Comparison of ENCODE assay signal across 7 mouse cellular contexts in the genomic region with DNA sequence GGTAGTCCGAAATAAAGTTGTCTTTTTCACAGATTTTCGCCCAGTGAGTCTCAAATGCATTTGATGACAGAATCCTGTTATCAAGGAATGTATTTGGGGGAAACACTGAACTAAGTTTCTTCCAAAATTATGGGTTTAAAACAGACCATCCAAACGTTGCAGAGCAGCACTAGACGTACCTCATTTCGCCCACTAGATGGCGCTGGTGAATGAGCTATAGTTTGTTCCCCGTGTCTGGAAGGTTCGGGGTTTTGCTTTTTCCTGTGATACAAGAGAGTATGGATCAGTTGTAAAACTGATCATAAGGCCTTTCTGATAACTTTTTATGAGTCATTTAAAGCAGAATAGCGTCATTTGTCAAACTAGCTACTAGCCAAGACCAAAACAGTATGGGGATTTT.
DNase-seq lines count a peak whose midpoint lies in the region; ATAC-seq and TF ChIP-seq lines count a peak whose summit lies in the region.

No protein-coding gene starts in this region.

- peak; percentile 6 to 44 for DNase-seq in spleen, postnatal 10 days (ENCODE audit: low spot score in 2 of 2)
- no peak for DNase-seq in spleen, postnatal 36 days (ENCODE audit: low spot score in 2 of 2)
- DNase-seq in adrenal gland, postnatal 25 days: peak; percentile 62
- DNase-seq in embryo, embryonic 9.5 days (ENCODE audit: extremely low spot score): peak; percentile 66
- peak; percentile 51 to 65 for DNase-seq in heart, postnatal 14 days
- peak; percentile 83 for DNase-seq in limb, embryonic 14.5 days (ENCODE audit: low spot score)
- DNase-seq in right cerebral cortex, adult 18-20 months: peak; percentile 64

- no peaks in the 10 kb centered on the region for H3K36me3 ChIP-seq in limb, embryonic 14.5 days (ENCODE audit: control insufficient read depth, insufficient read depth, low read length)

- intact Hi-C loops in heart, postnatal 14 days (cut with DNase I): loop anchor here (2.0 to 10.0 kb wide), 5 partner anchors 197 to 1634 kb away; no protein-coding TSS in a partner anchor

- no peak overlapping the region for H3K4me3 ChIP-seq in limb, embryonic 14.5 days (replicated peaks; ENCODE audit: low read length)

- WGBS in limb, embryonic 14.5 days: 3% methylated on average over 9 of the region's 9 CpGs

- TF ChIP-seq POLR2A in limb, embryonic 14.5 days (IDR thresholded peaks at IDR 0.05; ENCODE audit: borderline replicate concordance, extremely low read depth, insufficient read depth, insufficient read length): no peak

- H3K9me3 ChIP-seq in limb, embryonic 14.5 days (ENCODE audit: control insufficient read depth, low read length): no peaks in the 10 kb centered on the region

- peaks cover 14% of the 10 kb centered on the region for H3K4me1 ChIP-seq in limb, embryonic 14.5 days (ENCODE audit: control insufficient read depth, insufficient read depth, low read length)

- ATAC-seq in limb, embryonic 14.5 days (ENCODE audit: low FRiP score, low read depth): peak; percentile 71

- H3K27ac ChIP-seq in limb, embryonic 14.5 days (replicated peaks; ENCODE audit: low read depth, low read length): no peak overlapping the region

- H3K4me2 ChIP-seq in limb, embryonic 14.5 days (replicated peaks; ENCODE audit: low read depth, low read length, severe bottlenecking): peak overlapping the region; percentile 28; the same call in 1 of the 2 replicates

- H3K9ac ChIP-seq in limb, embryonic 14.5 days (ENCODE audit: low read depth, low read length, severe bottlenecking): no peak overlapping the region

- no peaks in the 10 kb centered on the region for H3K27me3 ChIP-seq in limb, embryonic 14.5 days (ENCODE audit: control insufficient read depth, insufficient read depth, low read length)

Comparison
In these comparisons a context has a peak if more than half of its experiments do, and no peak if none do; other contexts are left out.
1. DNase-seq: peak in spleen, postnatal 10 days (2 of 2), adrenal gland, postnatal 25 days (single experiment), embryo, embryonic 9.5 days (single experiment), heart, postnatal 14 days (2 of 2), limb, embryonic 14.5 days (single experiment) and right cerebral cortex, adult 18-20 months (single experiment); none in spleen, postnatal 36 days (0 of 2).